Comparison of ENCODE assay signal across 18 mouse cellular contexts in genomic region chr11:49726800-49727199, GRCm38 (mm10). TPM values are rescaled to one million over a fixed set of nuclear protein-coding genes. Genes with fewer than 3 reads are reported as not detected.
A peak's percentile ranks its signal among the peaks of the same experiment; 100 is the strongest.
DNase-seq lines count a peak whose midpoint lies in the region; ATAC-seq and TF ChIP-seq lines count a peak whose summit lies in the region.
"Had no signal": no experiment of that assay in that cellular context is flagged by ENCODE, and none has a peak within 500 bp of the region (broad histone marks: within the 10 kb centered on the region; RNA-seq: fewer than 3 reads in every experiment).

No protein-coding gene starts in this region.

- no peak overlapping the region for H3K4me3 ChIP-seq in heart, embryonic 16.5 days (ENCODE audit: low read length)
- H3K4me3 ChIP-seq in lung, embryonic 14.5 days (ENCODE audit: low read depth, low read length): no peak overlapping the region
- H3K4me3 ChIP-seq: forebrain, embryonic 10.5 days; hindbrain, embryonic 10.5 days; kidney, embryonic 15.5 days had no signal

- WGBS in heart, embryonic 16.5 days: 35% methylated on average over 8 of the region's 8 CpGs
- 56% methylated on average over 8 of the region's 8 CpGs for WGBS in lung, embryonic 14.5 days

- no peaks in the 10 kb centered on the region for H3K27me3 ChIP-seq in heart, embryonic 16.5 days (ENCODE audit: control insufficient read depth, insufficient read depth, low read length)
- H3K27me3 ChIP-seq in lung, embryonic 14.5 days (ENCODE audit: insufficient read depth, low read length): no peaks in the 10 kb centered on the region
- H3K27me3 ChIP-seq: kidney, embryonic 15.5 days had no signal

- 0 out of 2 replicates have a peak, but pooled peaks have one; percentile 14 for ATAC-seq in heart, embryonic 16.5 days (replicated peaks; ENCODE audit: extremely low read depth, insufficient read depth, low FRiP score)
- no peak for ATAC-seq in lung, embryonic 14.5 days (ENCODE audit: insufficient read depth)
- ATAC-seq: activated CD4-positive, CD25-positive, alpha-beta regulatory T cell, adult 4 months; hindbrain, postnatal 0 days; intestine, postnatal 0 days had no signal

- TF ChIP-seq CTCF in lung, embryonic 14.5 days (IDR thresholded peaks at IDR 0.05; ENCODE audit: low read depth): no peak

- no peak overlapping the region for H3K9ac ChIP-seq in heart, embryonic 16.5 days (ENCODE audit: low read length)
- H3K9ac ChIP-seq in lung, embryonic 14.5 days: no peak overlapping the region
- H3K9ac ChIP-seq: kidney, embryonic 15.5 days had no signal

- H3K9me3 ChIP-seq in heart, embryonic 16.5 days (replicated peaks; ENCODE audit: control insufficient read depth, low read length): no peaks in the 10 kb centered on the region
- no peaks in the 10 kb centered on the region for H3K9me3 ChIP-seq in lung, embryonic 14.5 days (ENCODE audit: low read depth, low read length)
- H3K9me3 ChIP-seq: forebrain, embryonic 10.5 days; hindbrain, embryonic 10.5 days; kidney, embryonic 15.5 days had no signal

- DNase-seq in heart, adult 8-10 months (ENCODE audit: low spot score): no peak
- DNase-seq in lung, embryonic 14.5 days: peak; percentile 31
- DNase-seq in lung, adult 18-20 months: no peak
- peak; percentile 30 for DNase-seq in adrenal gland, postnatal 10 days
- DNase-seq in adrenal gland, postnatal 25 days: peak; percentile 10
- no peak for DNase-seq in urinary bladder, adult 18-20 months (ENCODE audit: low spot score in 2 of 2)
- DNase-seq: cerebellum, adult 9-11 months; gastrocnemius, postnatal 10 days; midbrain, embryonic 14.5 days; thymus, adult 18-20 months; thymus, postnatal 36 days had no signal

- no peaks in the 10 kb centered on the region for H3K36me3 ChIP-seq in heart, embryonic 16.5 days (ENCODE audit: control insufficient read depth, insufficient read depth)
- no peaks in the 10 kb centered on the region for H3K36me3 ChIP-seq in lung, embryonic 14.5 days (ENCODE audit: insufficient read depth)
- H3K36me3 ChIP-seq: forebrain, embryonic 10.5 days; hindbrain, embryonic 10.5 days; kidney, embryonic 15.5 days had no signal

- peak overlapping the region; percentile 17; the same call in 1 of the 2 replicates for H3K4me2 ChIP-seq in heart, embryonic 16.5 days (ENCODE audit: low read depth, low read length)
- no peak overlapping the region for H3K4me2 ChIP-seq in lung, embryonic 14.5 days
- H3K4me2 ChIP-seq: kidney, embryonic 15.5 days had no signal

- H3K4me1 ChIP-seq in heart, embryonic 16.5 days (ENCODE audit: control insufficient read depth, insufficient read depth, low read length): peaks cover 9% of the 10 kb centered on the region
- H3K4me1 ChIP-seq in lung, embryonic 14.5 days (ENCODE audit: insufficient read depth): no peaks in the 10 kb centered on the region
- H3K4me1 ChIP-seq: kidney, embryonic 15.5 days had no signal

- H3K27ac ChIP-seq in heart, embryonic 16.5 days (ENCODE audit: low read length): 0 out of 2 replicates have a peak overlapping the region, but pooled peaks have one; percentile 16
- no peak overlapping the region for H3K27ac ChIP-seq in lung, embryonic 14.5 days (ENCODE audit: low read depth)
- H3K27ac ChIP-seq: forebrain, embryonic 10.5 days; hindbrain, embryonic 10.5 days; hindbrain, postnatal 0 days; kidney, embryonic 15.5 days had no signal

RNA-seq across cellular contexts. Expression of gene Cnot6, which starts 14.3 kb away (rescaled TPM):
- 30.0 and 33.6 TPM in 2 replicates for polyA plus RNA-seq in heart, embryonic 16.5 days (2015; fragmentation: Nextera tagmentation; extraction: Ambion mirVana)
- 10 to 100 TPM; 18.1 to 21.6 (median 20.2) TPM for total RNA-seq in heart, adult 8-10 months (2022)
- polyA plus RNA-seq in lung, embryonic 14.5 days (2014; fragmentation: Nextera tagmentation; extraction: Ambion mirVana): 73.1 and 76.0 TPM in 2 replicates
- total RNA-seq in adrenal gland, postnatal 10 days (2021): 10 to 100 TPM; 51.1 to 61.2 TPM
- 53.0 and 58.6 TPM in 2 replicates for total RNA-seq in adrenal gland, postnatal 25 days (2021)

Comparison
In these comparisons a context has a peak if more than half of its experiments do, and no peak if none do; other contexts are left out.
1. DNase-seq: peak in lung, embryonic 14.5 days (single experiment), adrenal gland, postnatal 10 days (single experiment) and adrenal gland, postnatal 25 days (single experiment); none in heart, adult 8-10 months (single experiment), lung, adult 18-20 months (0 of 2) and urinary bladder, adult 18-20 months (0 of 2).